Comparison of ENCODE assay signal across 8 mouse cellular contexts in genomic region chr17:34205021-34205745, GRCm38 (mm10). TPM values are rescaled to one million over a fixed set of nuclear protein-coding genes. Genes with fewer than 3 reads are reported as not detected.
DNase-seq lines count a peak whose midpoint lies in the region; ATAC-seq and TF ChIP-seq lines count a peak whose summit lies in the region.

No protein-coding gene starts in this region.

- DNase-seq in cerebellum, postnatal 10 days = peak; percentile 39 to 40
- DNase-seq in cerebellum, postnatal 4 days (ENCODE audit: low spot score in 2 of 2) = no peak
- DNase-seq in MN1 (ENCODE audit: low spot score) = peak; percentile 53
- DNase-seq in lung, embryonic 14.5 days = no peak
- no peak for DNase-seq in right cerebral cortex, adult 18-20 months

- no peaks in the 10 kb centered on the region for H3K36me3 ChIP-seq in forebrain, embryonic 13.5 days (ENCODE audit: poor library complexity, severe bottlenecking)
- H3K36me3 ChIP-seq in hindbrain, embryonic 12.5 days = no peaks in the 10 kb centered on the region
- no peaks in the 10 kb centered on the region for H3K36me3 ChIP-seq in lung, embryonic 14.5 days (ENCODE audit: insufficient read depth)
- no peaks in the 10 kb centered on the region for H3K36me3 ChIP-seq in stomach, embryonic 16.5 days (ENCODE audit: control insufficient read depth, insufficient read depth, low read length)

- no peak for TF ChIP-seq CTCF in lung, embryonic 14.5 days (IDR thresholded peaks at IDR 0.05; ENCODE audit: low read depth)

- H3K27me3 ChIP-seq in forebrain, embryonic 13.5 days = peaks cover 70% of the 10 kb centered on the region
- peaks cover 67% of the 10 kb centered on the region for H3K27me3 ChIP-seq in hindbrain, embryonic 12.5 days
- peaks cover 22% of the 10 kb centered on the region; the same call in 1 of the 2 replicates for H3K27me3 ChIP-seq in lung, embryonic 14.5 days (ENCODE audit: insufficient read depth, low read length)
- H3K27me3 ChIP-seq in stomach, embryonic 16.5 days (ENCODE audit: control insufficient read depth, insufficient read depth, low read length) = peaks cover 3% of the 10 kb centered on the region

- H3K4me1 ChIP-seq in forebrain, embryonic 13.5 days = peaks cover 11% of the 10 kb centered on the region; the same call in 1 of the 2 replicates
- peaks cover 7% of the 10 kb centered on the region for H3K4me1 ChIP-seq in hindbrain, embryonic 12.5 days
- H3K4me1 ChIP-seq in lung, embryonic 14.5 days (ENCODE audit: insufficient read depth) = no peaks in the 10 kb centered on the region
- H3K4me1 ChIP-seq in stomach, embryonic 16.5 days (ENCODE audit: control insufficient read depth, insufficient read depth, low read length) = peaks cover 8% of the 10 kb centered on the region

- H3K4me2 ChIP-seq in forebrain, embryonic 13.5 days = peak overlapping the region; percentile 88
- peak overlapping the region; percentile 94 for H3K4me2 ChIP-seq in hindbrain, embryonic 12.5 days (replicated peaks)
- peak overlapping the region; percentile 93 for H3K4me2 ChIP-seq in lung, embryonic 14.5 days
- peak overlapping the region; percentile 98 for H3K4me2 ChIP-seq in stomach, embryonic 16.5 days (ENCODE audit: low read depth, low read length)

- 18% methylated on average over 18 of the region's 18 CpGs for WGBS in forebrain, embryonic 13.5 days
- 15% methylated on average over 18 of the region's 18 CpGs for WGBS in hindbrain, embryonic 12.5 days
- 16% methylated on average over 18 of the region's 18 CpGs for WGBS in lung, embryonic 14.5 days
- WGBS in stomach, embryonic 16.5 days = 18% methylated on average over 18 of the region's 18 CpGs

- H3K9ac ChIP-seq in forebrain, embryonic 13.5 days = peak overlapping the region; percentile 72
- H3K9ac ChIP-seq in hindbrain, embryonic 12.5 days = peak overlapping the region; percentile 48
- H3K9ac ChIP-seq in lung, embryonic 14.5 days = peak overlapping the region; percentile 66
- H3K9ac ChIP-seq in stomach, embryonic 16.5 days (ENCODE audit: low read length) = peak overlapping the region; percentile 81

- H3K9me3 ChIP-seq in forebrain, embryonic 13.5 days (replicated peaks) = no peaks in the 10 kb centered on the region; the same call in 1 of the 2 replicates
- no peaks in the 10 kb centered on the region for H3K9me3 ChIP-seq in hindbrain, embryonic 12.5 days (replicated peaks)
- no peaks in the 10 kb centered on the region for H3K9me3 ChIP-seq in lung, embryonic 14.5 days (ENCODE audit: low read depth, low read length)
- H3K9me3 ChIP-seq in stomach, embryonic 16.5 days (replicated peaks; ENCODE audit: control insufficient read depth, low read length) = no peaks in the 10 kb centered on the region; the same call in 1 of the 2 replicates

- ATAC-seq in forebrain, embryonic 13.5 days = no peak
- ATAC-seq in hindbrain, embryonic 12.5 days (ENCODE audit: low FRiP score) = no peak
- ATAC-seq in lung, embryonic 14.5 days (ENCODE audit: insufficient read depth) = peak; percentile 32; the same call in 1 of the 2 replicates
- ATAC-seq in stomach, embryonic 16.5 days (ENCODE audit: insufficient read depth, low FRiP score) = peak; percentile 39; the same call in 1 of the 2 replicates

- H3K4me3 ChIP-seq in forebrain, embryonic 13.5 days = peak overlapping the region; percentile 65
- peak overlapping the region; percentile 45 for H3K4me3 ChIP-seq in hindbrain, embryonic 12.5 days
- peak overlapping the region; percentile 69 for H3K4me3 ChIP-seq in lung, embryonic 14.5 days (ENCODE audit: low read depth, low read length)
- peak overlapping the region; percentile 84 for H3K4me3 ChIP-seq in stomach, embryonic 16.5 days (replicated peaks; ENCODE audit: low read length)

- no peak overlapping the region for H3K27ac ChIP-seq in forebrain, embryonic 13.5 days
- no peak overlapping the region for H3K27ac ChIP-seq in hindbrain, embryonic 12.5 days
- H3K27ac ChIP-seq in lung, embryonic 14.5 days (ENCODE audit: low read depth) = 0 out of 2 replicates have a peak overlapping the region, but pooled peaks have one; percentile 1
- H3K27ac ChIP-seq in stomach, embryonic 16.5 days (ENCODE audit: low read length) = no peak overlapping the region

RNA-seq across cellular contexts. Expression of gene Tap2, which starts 1.9 kb away (rescaled TPM):
- 0.76 and 0.87 TPM in 2 replicates for polyA plus RNA-seq in forebrain, embryonic 13.5 days (2015; fragmentation: Nextera tagmentation; extraction: Ambion mirVana)
- 1.3 and 1.4 TPM in 2 replicates for polyA plus RNA-seq in hindbrain, embryonic 12.5 days (2016; fragmentation: Nextera tagmentation; extraction: Ambion mirVana)
- 3.0 and 3.7 TPM in 2 replicates for polyA plus RNA-seq in lung, embryonic 14.5 days (2014; fragmentation: Nextera tagmentation; extraction: Ambion mirVana)
- polyA plus RNA-seq in stomach, embryonic 16.5 days (2015; fragmentation: Nextera tagmentation; extraction: Ambion mirVana) = 7.1 and 8.4 TPM in 2 replicates

RNA-seq across cellular contexts. Expression of gene Psmb8, which starts 7.7 kb away (rescaled TPM):
- polyA plus RNA-seq in forebrain, embryonic 13.5 days (2015; fragmentation: Nextera tagmentation; extraction: Ambion mirVana) = 0.65 and 1.6 TPM in 2 replicates
- 1.8 and 2.9 TPM in 2 replicates for polyA plus RNA-seq in hindbrain, embryonic 12.5 days (2016; fragmentation: Nextera tagmentation; extraction: Ambion mirVana)
- polyA plus RNA-seq in lung, embryonic 14.5 days (2014; fragmentation: Nextera tagmentation; extraction: Ambion mirVana) = 7.9 and 8.9 TPM in 2 replicates
- polyA plus RNA-seq in stomach, embryonic 16.5 days (2015; fragmentation: Nextera tagmentation; extraction: Ambion mirVana) = 14.7 and 15.4 TPM in 2 replicates

RNA-seq across cellular contexts. Expression of gene Psmb9, which starts 17.6 kb away (rescaled TPM):
- polyA plus RNA-seq in forebrain, embryonic 13.5 days (2015; fragmentation: Nextera tagmentation; extraction: Ambion mirVana) = 0.43 and 0.73 TPM in 2 replicates
- polyA plus RNA-seq in hindbrain, embryonic 12.5 days (2016; fragmentation: Nextera tagmentation; extraction: Ambion mirVana) = 1.0 TPM in 2 replicates
- polyA plus RNA-seq in lung, embryonic 14.5 days (2014; fragmentation: Nextera tagmentation; extraction: Ambion mirVana) = 3.4 and 4.5 TPM in 2 replicates
- 7.3 and 7.7 TPM in 2 replicates for polyA plus RNA-seq in stomach, embryonic 16.5 days (2015; fragmentation: Nextera tagmentation; extraction: Ambion mirVana)

RNA-seq across cellular contexts. Expression of gene Tap1, which starts 17.8 kb away (rescaled TPM):
- polyA plus RNA-seq in forebrain, embryonic 13.5 days (2015; fragmentation: Nextera tagmentation; extraction: Ambion mirVana) = 0.84 and 0.94 TPM in 2 replicates
- polyA plus RNA-seq in hindbrain, embryonic 12.5 days (2016; fragmentation: Nextera tagmentation; extraction: Ambion mirVana) = 1.8 and 2.2 TPM in 2 replicates
- 3.5 and 4.0 TPM in 2 replicates for polyA plus RNA-seq in lung, embryonic 14.5 days (2014; fragmentation: Nextera tagmentation; extraction: Ambion mirVana)
- 8.7 and 9.1 TPM in 2 replicates for polyA plus RNA-seq in stomach, embryonic 16.5 days (2015; fragmentation: Nextera tagmentation; extraction: Ambion mirVana)

RNA-seq across cellular contexts. Expression of gene H2-Ob, which starts 33.5 kb away (rescaled TPM):
- not detected in 2 replicates for polyA plus RNA-seq in forebrain, embryonic 13.5 days (2015; fragmentation: Nextera tagmentation; extraction: Ambion mirVana)
- polyA plus RNA-seq in hindbrain, embryonic 12.5 days (2016; fragmentation: Nextera tagmentation; extraction: Ambion mirVana) = not detected in 2 replicates
- not detected in 2 replicates for polyA plus RNA-seq in lung, embryonic 14.5 days (2014; fragmentation: Nextera tagmentation; extraction: Ambion mirVana)
- 0.37 and 0.39 TPM in 2 replicates for polyA plus RNA-seq in stomach, embryonic 16.5 days (2015; fragmentation: Nextera tagmentation; extraction: Ambion mirVana)

Comparison
In these comparisons a context has a peak if more than half of its experiments do, and no peak if none do; other contexts are left out.
1. DNase-seq: peak in cerebellum, postnatal 10 days (2 of 2) and MN1 (single experiment); none in cerebellum, postnatal 4 days (0 of 2), lung, embryonic 14.5 days (single experiment) and right cerebral cortex, adult 18-20 months (single experiment).
2. ATAC-seq: peak in lung, embryonic 14.5 days (single experiment) and stomach, embryonic 16.5 days (single experiment); none in forebrain, embryonic 13.5 days (single experiment) and hindbrain, embryonic 12.5 days (single experiment).
3. Peak in every context shown above with its lines, with median percentiles within 50 percentile points of each other: H3K4me2 ChIP-seq, H3K4me3 ChIP-seq and H3K9ac ChIP-seq.